Mouse (Mus musculus) brain, embryonic 14.5 days (tissue): ENCODE data around the gene Baz2a. TPM values are rescaled to one million over a fixed set of nuclear protein-coding genes. Genes with fewer than 3 reads are reported as not detected.
"Not testable (repeated sequence)": the region's sequence is repeated elsewhere in the genome, so short reads cannot be mapped to it uniquely, and the experiment has no call there.

ENCODE experiments used
- DNase-seq: peaks from one replicate; pipeline ENCODE4 v3.0.0-alpha.2; 2011; ENCODE audit warnings: low read depth
- CTCF ChIP-seq: fragments of 200-500 bp; IDR thresholded peaks from 2 replicates; pipeline ENCODE4 v1.5.1; 2012; ENCODE audit warnings: inconsistent platforms, mild to moderate bottlenecking, moderate library complexity, borderline replicate concordance; ENCODE audit not compliant: insufficient read depth, insufficient read length; ENCODE audit errors: extremely low read depth
- POLR2A ChIP-seq: fragments of 200-500 bp; IDR thresholded peaks from 2 replicates; pipeline ENCODE4 v1.6.1; 2012; ENCODE audit warnings: mild to moderate bottlenecking, inconsistent platforms, borderline replicate concordance; ENCODE audit not compliant: poor library complexity, insufficient read depth, insufficient read length, severe bottlenecking; ENCODE audit errors: extremely low read depth
- polyA plus RNA-seq: library from polyadenylated mRNA; depleted of rRNA; stranded (reverse); fragments of >200 nt; gene quantifications from 2 replicates; pipeline ENCODE4 v1.2.3, GENCODE M21; 2012

Baz2a gene
- polyA plus RNA-seq, 1 experiment = 33.1 TPM

- no peak for TF ChIP-seq POLR2A
- no peak for TF ChIP-seq CTCF
Measured at GRCm38 (mm10) chr10:128133650-128134332, 42.4 kb downstream of the Baz2a start.

GRCm38 (mm10) chr10:128135374-128135773 is 44.0 kb downstream of the Baz2a start:
- TF ChIP-seq CTCF = no peak
- no peak for TF ChIP-seq POLR2A

More at GRCm38 (mm10) chr10:128133650-128134332, 42.4 kb downstream of the Baz2a start:
- DNase-seq = peak; percentile 21

DNA sequence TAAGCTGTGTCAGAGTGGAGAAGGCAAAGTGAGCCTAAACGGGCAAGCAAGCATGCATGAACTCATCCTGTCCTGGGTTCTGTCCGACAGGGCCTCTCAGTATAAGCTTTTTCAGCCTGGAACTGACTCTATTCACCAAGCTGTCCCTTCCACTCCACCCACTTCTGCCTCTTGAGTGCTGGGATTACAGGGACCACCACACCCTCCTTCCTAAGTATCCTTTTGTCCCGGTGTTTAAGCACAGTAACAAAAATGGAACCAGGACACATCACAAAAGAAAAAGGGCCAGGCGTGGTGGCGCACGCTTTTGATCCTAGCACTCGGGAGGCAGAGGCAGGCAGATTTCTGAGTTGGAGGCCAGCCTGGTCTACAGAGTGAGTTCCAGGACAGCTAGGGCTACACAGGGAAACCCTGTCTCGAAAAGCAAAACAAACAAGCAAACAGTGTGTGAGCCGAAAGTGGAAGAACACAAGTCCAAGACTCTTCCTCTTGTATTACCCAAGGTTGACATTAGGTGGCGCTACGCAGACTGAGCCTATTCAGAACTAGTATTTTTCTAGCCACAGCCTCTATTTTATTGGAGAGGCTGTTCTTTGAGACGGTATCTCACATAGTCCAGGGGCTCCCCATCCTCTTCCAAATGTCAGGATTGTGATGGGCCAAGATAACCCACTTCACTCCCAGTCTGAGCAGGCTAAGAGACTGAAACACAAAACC is 49.0 kb downstream of the Baz2a start:
- peak; percentile 64 for DNase-seq

More at GRCm38 (mm10) chr10:128135374-128135773, 44.0 kb downstream of the Baz2a start:
- DNase-seq = no peak

GRCm38 (mm10) chr10:128142165-128142564 is 50.8 kb downstream of the Baz2a start:
- peak; percentile 12 for DNase-seq
- TF ChIP-seq POLR2A (no peak), CTCF (peak; percentile 22; the same call in 1 of the 2 replicates)

More for the DNA sequence above, 49.0 kb downstream of the Baz2a start:
- TF ChIP-seq CTCF (peak; percentile 55; the same call in 1 of the 2 replicates), POLR2A (no peak)

- no peak for TF ChIP-seq POLR2A
- no peak for TF ChIP-seq CTCF
- no peak for DNase-seq
Measured at GRCm38 (mm10) chr10:128143659-128144058, 52.3 kb downstream of the Baz2a start.

DNA sequence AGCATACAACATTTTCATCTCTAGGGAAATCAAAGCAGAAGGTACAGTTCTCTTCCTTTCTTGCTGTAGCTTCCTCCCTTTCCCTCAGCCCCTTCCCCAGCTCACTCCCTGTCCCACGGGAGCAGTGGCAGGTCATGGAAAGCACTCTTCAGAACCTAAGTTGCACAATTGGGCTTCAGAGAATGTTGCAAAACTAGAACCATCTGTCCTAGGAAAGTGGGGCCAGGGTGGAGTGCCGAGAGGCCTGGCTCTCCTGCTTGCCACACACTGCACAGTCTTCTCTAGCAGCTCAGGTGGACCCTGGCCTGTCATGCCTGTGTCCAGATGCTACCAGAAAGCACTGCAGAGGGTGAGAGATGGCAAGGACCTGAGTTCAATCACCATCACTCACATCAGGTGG is 53.6 kb downstream of the Baz2a start:
- TF ChIP-seq POLR2A (no peak), CTCF (no peak)
- no peak for DNase-seq

DNA sequence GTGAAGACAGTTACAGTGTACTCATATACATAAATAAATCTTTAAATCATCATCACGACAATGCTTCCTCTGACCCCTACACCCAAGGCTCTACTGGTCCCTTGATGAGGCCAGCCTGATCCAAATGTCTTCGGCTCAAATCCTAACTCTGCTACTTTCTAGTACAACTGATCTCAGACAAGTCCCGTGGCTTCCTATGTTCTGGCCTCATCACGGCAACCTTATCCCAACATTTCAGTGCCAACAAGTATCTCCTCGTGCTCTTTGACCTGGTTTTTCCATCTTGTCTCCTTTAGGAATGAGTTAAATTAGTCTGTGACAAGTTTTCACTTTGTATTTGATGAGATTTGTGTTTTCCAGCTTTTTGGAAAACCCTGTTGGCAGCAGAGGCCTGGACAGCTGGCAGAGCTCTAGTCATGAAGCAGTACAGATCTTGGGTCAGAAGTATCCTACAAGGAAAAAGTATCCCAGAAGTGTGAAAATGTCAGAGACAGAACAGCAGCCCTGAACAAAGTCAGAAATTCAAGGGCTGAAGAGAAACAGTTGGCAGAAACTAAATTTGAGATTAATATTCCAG is 57.5 kb downstream of the Baz2a start:
- no peak for DNase-seq
- no peak for TF ChIP-seq CTCF
- no peak for TF ChIP-seq POLR2A

DNA sequence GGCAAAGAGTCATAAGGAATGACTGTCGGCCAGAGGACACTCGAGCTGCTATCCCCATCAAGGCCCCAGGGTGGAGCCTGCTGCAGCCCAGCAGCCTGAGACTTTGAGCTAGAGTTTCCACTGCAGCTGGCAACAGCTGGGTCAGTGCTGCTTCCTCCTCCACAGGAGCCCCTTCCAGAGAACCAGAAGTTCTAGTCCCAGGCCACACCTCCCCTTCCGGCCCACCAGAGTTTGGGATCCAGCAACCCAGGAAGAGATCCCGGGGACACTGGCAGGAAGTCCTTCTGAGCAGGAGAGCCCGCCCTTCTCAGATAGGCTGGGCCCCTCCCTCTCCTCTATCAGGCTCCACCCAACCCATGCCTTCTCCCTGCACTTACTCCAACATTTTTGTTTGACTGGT is 58.2 kb downstream of the Baz2a start:
- DNase-seq = peak; percentile 45
- TF ChIP-seq POLR2A (no peak), CTCF (peak; percentile 41; the same call in 1 of the 2 replicates)

DNA sequence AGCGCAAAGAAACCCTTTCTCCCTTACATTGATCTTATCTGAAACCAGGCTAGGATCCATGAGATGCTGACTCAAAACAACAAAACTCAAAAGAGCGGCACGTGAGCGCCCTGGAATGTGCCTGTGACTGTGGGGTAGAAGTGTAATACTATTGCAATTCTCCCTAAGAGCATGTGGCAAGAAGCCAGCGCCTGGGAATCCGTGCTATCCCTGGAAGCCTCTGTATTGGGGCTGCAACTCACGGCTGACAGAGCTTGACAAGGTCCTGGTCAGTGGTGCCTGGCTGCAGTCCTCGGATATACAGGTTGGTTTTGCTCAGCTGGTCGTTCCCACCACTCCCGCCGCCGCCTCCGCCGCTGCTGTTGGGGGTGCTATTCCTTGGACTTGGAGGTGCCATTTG is 59.6 kb downstream of the Baz2a start:
- no peak for TF ChIP-seq CTCF
- TF ChIP-seq POLR2A = no peak
- no peak for DNase-seq

DNA sequence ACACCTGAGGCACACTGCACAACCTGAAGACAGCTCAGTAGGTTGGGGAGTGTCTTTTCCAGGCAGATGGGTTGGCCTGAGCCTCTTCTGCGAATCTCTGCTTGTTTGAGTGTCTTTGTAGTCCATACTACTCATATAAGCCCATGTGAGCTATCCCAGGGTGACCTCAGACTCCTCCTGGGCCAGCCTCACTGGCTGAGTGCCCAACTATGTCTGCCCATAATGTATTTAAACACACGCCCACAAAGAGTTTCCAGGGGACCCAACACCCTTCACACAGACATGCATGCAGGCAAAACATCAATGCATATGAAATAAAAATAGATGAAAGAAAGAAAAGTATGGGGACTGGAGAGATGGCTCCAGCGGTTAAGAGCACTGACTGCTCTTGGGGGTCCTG is 62.6 kb downstream of the Baz2a start:
- no peak for TF ChIP-seq POLR2A
- TF ChIP-seq CTCF = no peak
- DNase-seq = no peak

DNA sequence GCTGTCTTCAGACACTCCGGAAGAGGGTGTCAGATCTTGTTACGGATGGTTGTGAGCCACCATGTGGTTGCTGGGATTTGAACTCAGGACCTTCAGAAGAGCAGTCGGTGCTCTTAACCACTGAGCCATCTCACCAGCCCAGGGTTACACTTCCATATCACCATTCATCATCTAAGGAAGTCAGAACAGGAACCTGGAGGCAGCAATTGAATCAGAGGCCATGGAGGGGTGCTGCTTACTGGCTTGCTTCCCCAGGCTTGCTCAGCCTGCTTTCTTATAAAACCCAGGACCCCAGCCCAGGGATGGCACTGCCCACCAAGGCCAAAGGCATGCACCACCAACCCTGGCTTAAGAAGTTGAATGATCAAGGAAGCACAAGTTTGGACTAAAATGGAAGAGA is 74.3 kb downstream of the Baz2a start:
- DNase-seq = not testable (repeated sequence)
